Mouse (Mus musculus): ENCODE data around the gene Tssk2.

The Tssk2 gene

GRCm38 (mm10) chr16:17911052-17911595 is 12.7 kb downstream of the Tssk2 start, which contains the start of gene Ess2:
Ess2 (minus strand) TSS chr16:17911348.
- peak; percentile 88 for DNase-seq (ENCODE audit: low spot score)

DNA sequence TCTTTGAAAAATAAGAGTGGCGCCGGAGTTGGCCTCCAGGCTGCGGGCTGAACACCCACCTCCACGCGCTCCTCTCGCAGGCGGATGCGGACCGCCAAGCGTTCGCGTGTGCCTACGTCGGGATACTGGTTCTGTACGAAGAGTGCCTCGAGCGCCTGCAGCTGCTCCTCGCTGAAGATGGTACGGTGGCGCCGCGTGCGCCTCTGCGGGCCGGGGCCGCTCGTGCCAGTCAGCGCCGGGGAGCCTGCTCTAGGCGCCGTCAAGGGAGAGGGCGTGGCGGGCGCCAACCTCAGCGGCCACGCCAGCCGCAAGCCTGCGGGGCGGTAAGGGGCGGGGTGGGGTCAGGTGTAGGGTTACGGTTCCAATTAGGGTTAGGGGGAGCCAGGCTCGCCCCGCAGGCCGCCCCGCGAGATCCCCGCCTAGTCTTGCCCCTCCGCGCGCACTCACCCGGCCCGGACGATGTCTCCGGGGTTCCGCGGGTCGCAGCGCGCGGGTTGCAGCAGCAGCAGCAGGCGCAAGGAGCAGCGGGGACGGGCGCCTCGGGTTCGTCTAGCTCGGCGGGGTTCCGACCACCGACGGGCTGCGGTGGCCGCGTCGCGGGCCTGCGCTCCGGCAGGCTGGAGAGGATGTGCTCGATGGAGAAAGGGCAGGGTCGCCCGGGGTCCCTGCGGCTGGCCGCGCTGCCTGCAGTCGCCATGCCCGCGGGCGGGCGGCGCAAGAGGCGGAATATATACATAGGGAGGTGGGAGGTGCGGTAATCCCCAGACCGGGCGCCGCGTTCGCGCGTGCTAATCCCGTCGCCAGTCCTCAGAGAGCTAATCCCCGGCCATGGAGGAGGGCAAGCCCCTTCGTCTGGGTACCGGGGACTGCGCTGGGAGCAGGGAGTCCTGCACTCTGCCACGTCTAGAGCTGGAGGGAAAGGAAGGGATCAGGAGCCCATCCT is 16.1 kb downstream of the Tssk2 start, which contains the start of gene Gsc2:
Gene Gsc2, minus strand, starts transcription at position 753 of the 943 bp plus-strand sequence.
- no peak for DNase-seq (ENCODE audit: low spot score)

- DNase-seq (ENCODE audit: low spot score): no peak
Observed at GRCm38 (mm10) chr16:17920586-17920985, 22.1 kb downstream of the Tssk2 start.

- DNase-seq (ENCODE audit: low spot score): peak; percentile 96
Observed at GRCm38 (mm10) chr16:17921325-17922162, 23.1 kb downstream of the Tssk2 start.

DNA sequence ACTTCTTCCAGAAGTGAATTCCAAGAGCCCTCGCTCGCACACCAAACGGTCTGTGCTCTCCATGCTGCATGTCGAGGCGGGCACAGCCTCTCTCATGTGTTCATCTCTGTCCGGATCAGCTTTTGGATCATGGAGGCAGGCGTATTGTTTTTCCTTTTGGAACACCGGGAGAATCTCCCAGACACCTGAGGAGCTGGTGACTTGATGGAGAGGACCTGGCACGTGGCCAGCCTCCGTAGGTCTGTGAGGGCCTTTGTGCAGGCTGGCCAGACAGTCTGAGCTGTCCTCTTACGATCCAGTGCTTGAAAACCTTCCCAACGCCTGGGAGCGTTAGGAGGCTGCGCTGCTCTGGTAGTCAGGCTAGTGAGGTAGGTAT is 23.7 kb downstream of the Tssk2 start:
- peak; percentile 24 for DNase-seq (ENCODE audit: low spot score)

- peak; percentile 28 for DNase-seq (ENCODE audit: low spot score)
Observed at GRCm38 (mm10) chr16:17927351-17928082, 29.1 kb downstream of the Tssk2 start.

GRCm38 (mm10) chr16:17928087-17928580 is 29.7 kb downstream of the Tssk2 start, which contains the start of gene Slc25a1:
Slc25a1 (minus strand) TSS chr16:17928219.
- DNase-seq (ENCODE audit: low spot score): peak; percentile 83

DNA sequence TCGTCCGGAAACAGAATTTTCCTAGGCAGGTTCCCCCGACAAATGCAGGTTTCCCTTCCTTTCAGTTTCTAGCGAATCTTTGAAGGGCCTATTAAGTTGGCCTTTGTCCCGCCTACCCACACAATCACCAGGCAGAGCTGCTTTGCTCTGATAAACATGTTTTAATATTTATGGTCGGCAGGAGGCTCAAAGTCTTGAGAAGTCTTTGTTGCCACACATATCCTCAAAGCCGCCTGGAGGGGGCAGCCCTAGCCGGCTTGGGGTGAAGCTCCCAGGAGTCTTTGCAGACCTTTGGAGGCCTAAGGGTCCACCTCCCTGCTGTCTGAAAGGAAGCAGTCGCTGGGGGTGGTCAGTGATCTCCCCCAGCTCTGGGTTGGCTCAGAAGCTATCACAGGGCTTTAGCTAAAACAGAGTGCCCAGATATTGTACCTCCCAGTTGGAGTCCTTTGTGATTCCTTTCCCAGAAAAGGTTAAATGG is 30.2 kb downstream of the Tssk2 start:
- DNase-seq (ENCODE audit: low spot score): peak; percentile 81

- DNase-seq (ENCODE audit: low spot score): no peak
Observed at GRCm38 (mm10) chr16:17929211-17929610, 30.8 kb downstream of the Tssk2 start.

GRCm38 (mm10) chr16:17929631-17930030 is 31.2 kb downstream of the Tssk2 start:
- no peak for DNase-seq (ENCODE audit: low spot score)

- DNase-seq (ENCODE audit: low spot score): no peak
Observed at GRCm38 (mm10) chr16:17931906-17932460, 33.5 kb downstream of the Tssk2 start.

- no peak for DNase-seq (ENCODE audit: low spot score)
Observed at GRCm38 (mm10) chr16:17933594-17934444, 35.4 kb downstream of the Tssk2 start.

- DNase-seq (ENCODE audit: low spot score): no peak
Observed at GRCm38 (mm10) chr16:17934445-17934910, 36.0 kb downstream of the Tssk2 start.

GRCm38 (mm10) chr16:17936776-17937175 is 38.3 kb downstream of the Tssk2 start:
- no peak for DNase-seq (ENCODE audit: low spot score)

- DNase-seq (ENCODE audit: low spot score): peak; percentile 18
Observed at GRCm38 (mm10) chr16:17938187-17938586, 39.8 kb downstream of the Tssk2 start.

DNA sequence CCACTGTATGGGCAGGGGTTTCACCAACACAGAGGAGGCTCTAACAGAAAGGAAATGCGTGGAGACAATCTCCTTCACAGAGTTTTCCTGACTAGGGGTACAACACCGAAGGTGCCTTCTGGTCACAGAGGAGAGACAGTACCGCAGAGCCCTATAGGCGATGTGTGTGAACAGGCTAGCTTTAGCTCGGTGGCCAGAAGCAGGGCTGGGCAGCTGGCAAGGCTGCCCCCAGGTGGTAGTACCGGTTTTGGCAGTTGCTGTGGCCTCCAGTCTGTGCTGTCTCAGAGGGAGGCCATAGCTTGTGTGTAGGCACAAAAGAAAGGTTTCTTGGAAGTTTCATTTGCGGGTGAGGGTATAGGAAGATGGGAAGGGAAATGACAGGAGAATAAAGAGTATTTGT is 40.4 kb downstream of the Tssk2 start:
- peak; percentile 71 for DNase-seq (ENCODE audit: low spot score)

DNA sequence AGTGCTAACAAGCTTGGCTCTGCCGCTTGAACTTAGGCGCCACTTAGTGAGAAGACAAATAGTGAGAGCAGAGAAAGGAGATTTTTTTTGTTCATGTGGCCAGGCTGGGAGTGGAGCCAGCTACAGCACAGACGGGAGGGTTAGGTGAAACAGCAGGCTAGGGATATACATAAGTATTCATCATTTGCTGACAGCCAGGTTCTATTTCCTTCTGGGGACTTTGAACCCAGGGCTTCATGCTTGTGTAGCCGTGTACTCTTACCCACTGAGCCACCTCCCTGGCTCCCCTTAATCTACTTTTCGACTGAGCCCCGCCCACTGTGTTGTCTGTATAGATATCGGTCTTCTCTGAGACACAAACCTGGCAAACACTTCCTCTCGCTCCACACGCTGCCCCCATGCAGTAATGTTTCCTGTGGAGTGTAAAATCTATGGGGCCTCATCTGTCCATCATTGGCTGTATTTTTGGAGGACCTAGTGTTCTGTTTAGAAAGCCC is 40.9 kb downstream of the Tssk2 start:
- DNase-seq (ENCODE audit: low spot score): no peak

GRCm38 (mm10) chr16:17943466-17943865 is 45.0 kb downstream of the Tssk2 start:
- no peak for DNase-seq (ENCODE audit: low spot score)

DNA sequence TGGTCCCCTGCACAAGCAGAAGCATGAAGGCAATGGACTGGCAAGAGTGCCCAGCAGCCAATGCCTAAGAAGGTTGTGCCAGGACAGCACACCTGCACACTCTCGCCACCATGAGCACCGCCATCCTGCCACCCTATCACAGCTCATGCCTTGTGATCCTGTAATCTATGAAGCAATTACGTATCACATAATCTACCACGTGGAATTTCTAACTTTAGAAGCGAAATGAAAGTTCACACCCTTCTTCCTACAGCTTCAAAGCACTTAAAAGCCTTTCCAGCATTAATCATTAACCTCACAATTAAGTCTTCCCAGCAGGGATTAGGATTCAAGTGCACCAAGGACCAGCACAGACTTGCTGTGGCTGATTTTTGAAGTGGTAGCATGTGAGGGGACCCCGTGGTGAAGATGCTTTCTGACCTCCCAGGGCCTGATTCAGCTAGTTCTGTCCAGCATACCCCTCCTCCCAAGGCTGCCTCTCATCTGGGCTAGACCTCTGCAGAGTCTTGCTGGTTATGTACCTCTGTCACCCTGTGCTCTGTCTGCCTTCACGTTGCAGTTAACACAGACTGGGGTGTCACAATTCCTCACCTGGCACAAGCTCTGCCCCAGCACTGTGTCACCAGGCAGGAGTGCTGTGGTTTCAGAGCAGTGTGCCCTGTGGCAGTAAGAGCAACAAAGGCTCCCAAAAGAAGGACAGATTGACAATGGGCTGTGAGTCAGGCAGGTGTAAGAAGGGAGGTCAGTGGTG is 46.8 kb downstream of the Tssk2 start:
- DNase-seq (ENCODE audit: low spot score): no peak

All from urinary bladder, postnatal 14 days (tissue).